Mouse (Mus musculus): ENCODE results near the gene Ninl. TPM values are rescaled to one million over a fixed set of nuclear protein-coding genes. Genes with fewer than 3 reads are reported as not detected.

Gene Ninl
- polyA plus RNA-seq (2015; fragmentation: Nextera tagmentation; extraction: Ambion mirVana), result 12.4 and 14.0 TPM in 2 replicates

- Histone ChIP-seq H3K4me2 (peak within 1 kb of the TSS; percentile 92), H3K4me3 (replicated peaks) (peak within 1 kb of the TSS; percentile 94), H3K36me3 (replicated peaks) (peaks cover 14% of the 10 kb centered on the region), H3K9me3 (replicated peaks) (no peaks in the 10 kb centered on the region), H3K27ac (replicated peaks) (peak within 1 kb of the TSS; percentile 98), H3K27me3 (no peaks in the 10 kb centered on the region), H3K9ac (peak within 1 kb of the TSS; percentile 98), H3K4me1 (replicated peaks) (peaks cover 47% of the 10 kb centered on the region)
- ATAC-seq (ENCODE audit: insufficient read depth), result peak; percentile 83
- under 1% methylated on average over 34 of the region's 34 CpGs for whole genome bisulfite sequencing (ENCODE audit: insufficient replicate concordance)
Observed at GRCm38 (mm10) chr2:151039232-151039695, at the start of gene Ninl, which contains the start of gene Nanp. TSS of gene Ninl (minus strand) at chr2:151039382. TSS of gene Nanp (minus strand) at chr2:151039398.

GRCm38 (mm10) chr2:151056637-151057036 is 17.5 kb upstream of the Ninl start:
- H3K27ac ChIP-seq (replicated peaks), result no peak overlapping the region
- WGBS (ENCODE audit: insufficient replicate concordance), result 62% methylated on average over 1 of the region's 1 CpGs
- no peak overlapping the region for H3K4me2 ChIP-seq
- H3K9me3 ChIP-seq (replicated peaks), result no peaks in the 10 kb centered on the region
- no peak overlapping the region for H3K4me3 ChIP-seq (replicated peaks)
- H3K36me3 ChIP-seq (replicated peaks), result no peaks in the 10 kb centered on the region
- ATAC-seq (ENCODE audit: insufficient read depth), result no peak
- no peak overlapping the region for H3K9ac ChIP-seq
- H3K4me1 ChIP-seq (replicated peaks), result no peaks in the 10 kb centered on the region
- no peaks in the 10 kb centered on the region for H3K27me3 ChIP-seq

GRCm38 (mm10) chr2:151040411-151040810 is 1.2 kb upstream of the Ninl start:
- Histone ChIP-seq H3K27ac (replicated peaks) (no peak overlapping the region), H3K36me3 (replicated peaks) (peaks cover 3% of the 10 kb centered on the region; the same call in 1 of the 2 replicates), H3K4me3 (replicated peaks) (peak overlapping the region; percentile 94), H3K4me1 (replicated peaks) (peaks cover 37% of the 10 kb centered on the region), H3K4me2 (peak overlapping the region; percentile 92), H3K27me3 (no peaks in the 10 kb centered on the region), H3K9ac (no peak overlapping the region), H3K9me3 (replicated peaks) (no peaks in the 10 kb centered on the region)
- no peak for ATAC-seq (ENCODE audit: insufficient read depth)
- 74% methylated on average over 1 of the region's 1 CpGs for WGBS (ENCODE audit: insufficient replicate concordance)

- Histone ChIP-seq H3K27ac (replicated peaks) (peak overlapping the region; percentile 82), H3K4me2 (peak overlapping the region; percentile 92), H3K27me3 (no peaks in the 10 kb centered on the region), H3K4me3 (replicated peaks) (peak overlapping the region; percentile 94), H3K9ac (peak overlapping the region; percentile 98), H3K4me1 (replicated peaks) (peaks cover 42% of the 10 kb centered on the region), H3K9me3 (replicated peaks) (no peaks in the 10 kb centered on the region), H3K36me3 (replicated peaks) (peaks cover 9% of the 10 kb centered on the region; the same call in 1 of the 2 replicates)
- no peak for ATAC-seq (ENCODE audit: insufficient read depth)
- 30% methylated on average over 8 of the region's 8 CpGs for WGBS (ENCODE audit: insufficient replicate concordance)
Observed at GRCm38 (mm10) chr2:151039726-151040125, 544 bp upstream of the Ninl start.

- Histone ChIP-seq H3K27me3 (no peaks in the 10 kb centered on the region), H3K4me3 (replicated peaks) (peak overlapping the region; percentile 94), H3K4me1 (replicated peaks) (peaks cover 51% of the 10 kb centered on the region), H3K36me3 (replicated peaks) (peaks cover 18% of the 10 kb centered on the region), H3K9ac (peak overlapping the region; percentile 98), H3K4me2 (peak overlapping the region; percentile 92), H3K9me3 (replicated peaks) (no peaks in the 10 kb centered on the region), H3K27ac (replicated peaks) (peak overlapping the region; percentile 98)
- under 1% methylated on average over 29 of the region's 30 CpGs for WGBS (ENCODE audit: insufficient replicate concordance)
- ATAC-seq (ENCODE audit: insufficient read depth), result peak; percentile 37
Observed at GRCm38 (mm10) chr2:151038811-151039222, 365 bp downstream of the Ninl start.

GRCm38 (mm10) chr2:151037876-151038552 is 1.2 kb downstream of the Ninl start:
- Histone ChIP-seq H3K27me3 (no peaks in the 10 kb centered on the region), H3K9me3 (replicated peaks) (no peaks in the 10 kb centered on the region), H3K9ac (peak overlapping the region; percentile 98), H3K4me3 (replicated peaks) (peak overlapping the region; percentile 94), H3K4me1 (replicated peaks) (peaks cover 56% of the 10 kb centered on the region), H3K27ac (replicated peaks) (peak overlapping the region; percentile 98), H3K4me2 (peak overlapping the region; percentile 92), H3K36me3 (replicated peaks) (peaks cover 24% of the 10 kb centered on the region)
- ATAC-seq (ENCODE audit: insufficient read depth), result peak; percentile 83
- WGBS (ENCODE audit: insufficient replicate concordance), result 13% methylated on average over 18 of the region's 18 CpGs

GRCm38 (mm10) chr2:151037292-151037691 is 1.9 kb downstream of the Ninl start:
- Histone ChIP-seq H3K4me1 (replicated peaks) (peaks cover 61% of the 10 kb centered on the region), H3K36me3 (replicated peaks) (peaks cover 31% of the 10 kb centered on the region), H3K4me2 (peak overlapping the region; percentile 92), H3K4me3 (replicated peaks) (peak overlapping the region; percentile 94), H3K27me3 (no peaks in the 10 kb centered on the region), H3K9ac (peak overlapping the region; percentile 98), H3K27ac (replicated peaks) (peak overlapping the region; percentile 98), H3K9me3 (replicated peaks) (no peaks in the 10 kb centered on the region)
- WGBS (ENCODE audit: insufficient replicate concordance), result 19% methylated on average over 1 of the region's 1 CpGs
- ATAC-seq (ENCODE audit: insufficient read depth), result peak; percentile 40

GRCm38 (mm10) chr2:151036721-151037120 is 2.5 kb downstream of the Ninl start:
- peak overlapping the region; percentile 98 for H3K27ac ChIP-seq (replicated peaks)
- H3K27me3 ChIP-seq, result no peaks in the 10 kb centered on the region
- peak overlapping the region; percentile 98 for H3K9ac ChIP-seq
- H3K36me3 ChIP-seq (replicated peaks), result peaks cover 31% of the 10 kb centered on the region
- peak overlapping the region; percentile 94 for H3K4me3 ChIP-seq (replicated peaks)
- H3K4me2 ChIP-seq, result peak overlapping the region; percentile 92
- no peaks in the 10 kb centered on the region for H3K9me3 ChIP-seq (replicated peaks)
- ATAC-seq (ENCODE audit: insufficient read depth), result no peak
- H3K4me1 ChIP-seq (replicated peaks), result peaks cover 61% of the 10 kb centered on the region
- WGBS (ENCODE audit: insufficient replicate concordance), result 26% methylated on average over 2 of the region's 2 CpGs

GRCm38 (mm10) chr2:151034435-151034834 is 4.7 kb downstream of the Ninl start:
- H3K9me3 ChIP-seq (replicated peaks), result no peaks in the 10 kb centered on the region
- peaks cover 50% of the 10 kb centered on the region for H3K4me1 ChIP-seq (replicated peaks)
- peak overlapping the region; percentile 21; the same call in 1 of the 2 replicates for H3K9ac ChIP-seq
- H3K4me3 ChIP-seq (replicated peaks), result no peak overlapping the region
- no peak overlapping the region for H3K4me2 ChIP-seq
- WGBS (ENCODE audit: insufficient replicate concordance), result 73% methylated on average over 3 of the region's 3 CpGs
- H3K27me3 ChIP-seq, result no peaks in the 10 kb centered on the region
- H3K27ac ChIP-seq (replicated peaks), result peak overlapping the region; percentile 58; the same call in 1 of the 2 replicates
- peaks cover 35% of the 10 kb centered on the region for H3K36me3 ChIP-seq (replicated peaks)
- no peak for ATAC-seq (ENCODE audit: insufficient read depth)

- H3K4me3 ChIP-seq (replicated peaks), result no peak overlapping the region
- no peak overlapping the region for H3K27ac ChIP-seq (replicated peaks)
- no peak for ATAC-seq (ENCODE audit: insufficient read depth)
- no peaks in the 10 kb centered on the region; the same call in 1 of the 2 replicates for H3K27me3 ChIP-seq
- no peaks in the 10 kb centered on the region for H3K4me1 ChIP-seq (replicated peaks)
- H3K36me3 ChIP-seq (replicated peaks), result peaks cover 22% of the 10 kb centered on the region
- 82% methylated on average over 10 of the region's 10 CpGs for WGBS (ENCODE audit: insufficient replicate concordance)
- no peak overlapping the region for H3K4me2 ChIP-seq
- no peak overlapping the region for H3K9ac ChIP-seq
- no peaks in the 10 kb centered on the region for H3K9me3 ChIP-seq (replicated peaks)
Observed at GRCm38 (mm10) chr2:151021158-151021557, 18.0 kb downstream of the Ninl start.

GRCm38 (mm10) chr2:151015316-151015715 is 23.9 kb downstream of the Ninl start:
- H3K27me3 ChIP-seq, result no peaks in the 10 kb centered on the region; the same call in 1 of the 2 replicates
- H3K4me3 ChIP-seq (replicated peaks), result no peak overlapping the region
- 46% methylated on average over 2 of the region's 2 CpGs for WGBS (ENCODE audit: insufficient replicate concordance)
- no peak overlapping the region for H3K4me2 ChIP-seq
- H3K9me3 ChIP-seq (replicated peaks), result no peaks in the 10 kb centered on the region
- no peak for ATAC-seq (ENCODE audit: insufficient read depth)
- peaks cover 18% of the 10 kb centered on the region for H3K4me1 ChIP-seq (replicated peaks)
- no peak overlapping the region for H3K9ac ChIP-seq
- H3K36me3 ChIP-seq (replicated peaks), result no peaks in the 10 kb centered on the region
- H3K27ac ChIP-seq (replicated peaks), result no peak overlapping the region

Measured in liver, embryonic 15.5 days (tissue).